9 mouse cellular contexts compared by ENCODE assay signal in the genomic region with DNA sequence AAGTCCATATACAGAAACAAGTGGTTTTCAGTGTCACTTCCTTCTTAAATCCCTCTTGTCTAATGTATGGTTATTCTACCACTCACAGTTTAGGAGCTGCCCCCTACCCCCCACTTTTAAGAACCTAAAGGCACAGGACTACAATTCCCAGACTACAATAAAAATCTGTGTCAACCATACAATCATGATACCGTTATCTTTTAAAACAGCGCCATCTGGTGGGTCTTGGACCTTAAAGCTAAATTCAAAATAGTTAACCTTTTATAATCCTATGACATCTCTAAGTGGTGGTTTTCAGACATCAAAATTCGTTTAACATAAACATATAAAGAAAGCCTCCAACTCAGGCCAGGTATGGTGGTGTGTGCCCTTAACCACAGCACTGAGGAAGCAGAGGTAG. TPM values are rescaled to one million over a fixed set of nuclear protein-coding genes. Genes with fewer than 3 reads are reported as not detected.
DNase-seq lines count a peak whose midpoint lies in the region; ATAC-seq and TF ChIP-seq lines count a peak whose summit lies in the region.
"Had no signal": no experiment of that assay in that cellular context is flagged by ENCODE, and none has a peak within 500 bp of the region (broad histone marks: within the 10 kb centered on the region; RNA-seq: fewer than 3 reads in every experiment).

No protein-coding gene starts in this region.

- 13% methylated on average over 3 of the region's 3 CpGs for WGBS in hindbrain, embryonic 11.5 days
- whole genome bisulfite sequencing in hindbrain, embryonic 12.5 days, result 20% methylated on average over 3 of the region's 3 CpGs
- WGBS in embryonic facial prominence, embryonic 11.5 days, result 11% methylated on average over 3 of the region's 3 CpGs

- no peak for ATAC-seq in hindbrain, embryonic 11.5 days (ENCODE audit: low FRiP score)
- ATAC-seq in hindbrain, embryonic 12.5 days (ENCODE audit: low FRiP score), result no peak
- no peak for ATAC-seq in embryonic facial prominence, embryonic 11.5 days (replicated peaks; ENCODE audit: insufficient number of reproducible peaks, low FRiP score, low TSS enrichment, low read depth)

- TF ChIP-seq RAD21 in CH12.LX (IDR thresholded peaks at IDR 0.05; ENCODE audit: low read depth, low read length), result peak; percentile 98

- no peak overlapping the region for H3K9ac ChIP-seq in hindbrain, embryonic 11.5 days (ENCODE audit: low read depth, low read length)
- H3K9ac ChIP-seq in hindbrain, embryonic 12.5 days, result no peak overlapping the region
- H3K9ac ChIP-seq in CH12.LX (ENCODE audit: insufficient read depth, low read depth), result no peak overlapping the region
- no peak overlapping the region for H3K9ac ChIP-seq in embryonic facial prominence, embryonic 11.5 days (replicated peaks; ENCODE audit: low read length)
- H3K9ac ChIP-seq: midbrain, embryonic 12.5 days had no signal

- H3K79me2 ChIP-seq in CH12.LX (replicated peaks; ENCODE audit: control insufficient read depth, extremely low read depth, insufficient read depth, poor library complexity, severe bottlenecking), result peaks cover 33% of the 10 kb centered on the region

- no peak for TF ChIP-seq POLR2A in CH12.LX (IDR thresholded peaks at IDR 0.05; ENCODE audit: low read depth, low read length)

- no peak overlapping the region for H3K27ac ChIP-seq in hindbrain, embryonic 11.5 days (ENCODE audit: low read depth, low read length)
- H3K27ac ChIP-seq in hindbrain, embryonic 12.5 days, result no peak overlapping the region
- no peak overlapping the region for H3K27ac ChIP-seq in CH12.LX (ENCODE audit: insufficient read depth, low read depth)
- no peak overlapping the region for H3K27ac ChIP-seq in embryonic facial prominence, embryonic 11.5 days (replicated peaks; ENCODE audit: low read depth, low read length)
- no peak overlapping the region for H3K27ac ChIP-seq in layer of hippocampus, adult 2 months
- H3K27ac ChIP-seq: midbrain, embryonic 12.5 days had no signal

- no peak for TF ChIP-seq EP300 in CH12.LX (IDR thresholded peaks at IDR 0.05; ENCODE audit: low read length)

- H3K4me3 ChIP-seq in hindbrain, embryonic 11.5 days (ENCODE audit: low read depth, low read length), result no peak overlapping the region
- no peak overlapping the region for H3K4me3 ChIP-seq in hindbrain, embryonic 12.5 days
- no peak overlapping the region for H3K4me3 ChIP-seq in CH12.LX (replicated peaks in 1 of 3; ENCODE audit: low read depth in 2 of 3, low read length in 2 of 3, poor library complexity in 1 of 3)
- H3K4me3 ChIP-seq in embryonic facial prominence, embryonic 11.5 days (ENCODE audit: low read depth, low read length), result no peak overlapping the region
- H3K4me3 ChIP-seq in layer of hippocampus, adult 2 months, result no peak overlapping the region
- H3K4me3 ChIP-seq: midbrain, embryonic 12.5 days had no signal

- H3K4me2 ChIP-seq in hindbrain, embryonic 11.5 days (replicated peaks; ENCODE audit: low read depth, low read length), result no peak overlapping the region
- no peak overlapping the region for H3K4me2 ChIP-seq in hindbrain, embryonic 12.5 days (replicated peaks)
- no peak overlapping the region for H3K4me2 ChIP-seq in CH12.LX (ENCODE audit: insufficient read depth, low read depth, poor library complexity, severe bottlenecking)
- no peak overlapping the region for H3K4me2 ChIP-seq in embryonic facial prominence, embryonic 11.5 days (ENCODE audit: low read depth, low read length)
- H3K4me2 ChIP-seq: midbrain, embryonic 12.5 days had no signal

- H3K9me3 ChIP-seq in hindbrain, embryonic 11.5 days (ENCODE audit: control insufficient read depth, low read length), result no peaks in the 10 kb centered on the region
- no peaks in the 10 kb centered on the region for H3K9me3 ChIP-seq in hindbrain, embryonic 12.5 days (replicated peaks)
- H3K9me3 ChIP-seq in CH12.LX (replicated peaks; ENCODE audit: low read length), result no peaks in the 10 kb centered on the region
- H3K9me3 ChIP-seq in embryonic facial prominence, embryonic 11.5 days (replicated peaks; ENCODE audit: control insufficient read depth, low read length), result no peaks in the 10 kb centered on the region
- H3K9me3 ChIP-seq: midbrain, embryonic 12.5 days had no signal

- DNase-seq in hindbrain, embryonic 11.5 days (ENCODE audit: low spot score), result peak; percentile 88
- peak; percentile 75 for DNase-seq in CH12.LX (ENCODE audit: extremely low read depth)
- DNase-seq in adrenal gland, postnatal 10 days, result peak; percentile 82
- DNase-seq in embryonic facial prominence, embryonic 11.5 days (ENCODE audit: low spot score), result peak; percentile 90
- peak; percentile 67 to 81 for DNase-seq in layer of hippocampus, adult 2 months (ENCODE audit: low spot score in 2 of 2)
- peak; percentile 70 for DNase-seq in mesoderm, embryonic 11.5 days (ENCODE audit: low read depth, low spot score)
- DNase-seq in urinary bladder, postnatal 36 days (ENCODE audit: low spot score in 2 of 2), result peak; percentile 36 to 49

- peak; percentile 76 to 95 for TF ChIP-seq CTCF in CH12.LX (conservative IDR thresholded peaks at IDR 0.05 in 1 of 2, IDR thresholded peaks at IDR 0.05 in 1 of 2; ENCODE audit: low read depth in 2 of 2, low read length in 2 of 2)
- TF ChIP-seq CTCF in layer of hippocampus, adult 2 months (conservative IDR thresholded peaks at IDR 0.05), result peak; percentile 86

- dilution Hi-C loops in CH12.LX (cut with MboI; ENCODE audit: extremely low pct_ligation_motif_present, extremely low pct_unique_long_range_greater_than_20kb, low sequenced_read_pairs), result no loop called here

- in situ Hi-C loops in CH12.LX (cut with MboI; ENCODE audit: low pct_ligation_motif_present, low pct_unique_long_range_greater_than_20kb, low sequenced_read_pairs), result loop anchor here (10.0 to 25.0 kb wide), 2 partner anchors 157 to 325 kb away; no protein-coding TSS in a partner anchor

- no peaks in the 10 kb centered on the region for H3K36me3 ChIP-seq in hindbrain, embryonic 11.5 days (ENCODE audit: control insufficient read depth, insufficient read depth, low read length)
- H3K36me3 ChIP-seq in hindbrain, embryonic 12.5 days, result peaks cover 14% of the 10 kb centered on the region
- H3K36me3 ChIP-seq in CH12.LX (replicated peaks in 1 of 2; ENCODE audit: control insufficient read depth in 1 of 2, insufficient read depth in 1 of 2, low read length in 1 of 2), result peaks cover 24 to 58% of the 10 kb centered on the region in 2 experiments
- H3K36me3 ChIP-seq in embryonic facial prominence, embryonic 11.5 days (replicated peaks; ENCODE audit: control insufficient read depth, insufficient read depth, low read depth, low read length), result no peaks in the 10 kb centered on the region; the same call in 1 of the 2 replicates

- H3K27me3 ChIP-seq in hindbrain, embryonic 11.5 days (ENCODE audit: control insufficient read depth, insufficient read depth, low read length), result no peaks in the 10 kb centered on the region
- H3K27me3 ChIP-seq in hindbrain, embryonic 12.5 days, result no peaks in the 10 kb centered on the region
- no peaks in the 10 kb centered on the region for H3K27me3 ChIP-seq in CH12.LX (replicated peaks)
- no peaks in the 10 kb centered on the region for H3K27me3 ChIP-seq in embryonic facial prominence, embryonic 11.5 days (ENCODE audit: control insufficient read depth, insufficient read depth, low read length)
- H3K27me3 ChIP-seq: midbrain, embryonic 12.5 days had no signal

- no peaks in the 10 kb centered on the region for H3K4me1 ChIP-seq in hindbrain, embryonic 11.5 days (replicated peaks; ENCODE audit: control insufficient read depth, insufficient read depth, low read length)
- H3K4me1 ChIP-seq in hindbrain, embryonic 12.5 days, result peaks cover 16% of the 10 kb centered on the region
- H3K4me1 ChIP-seq in CH12.LX (ENCODE audit: control insufficient read depth in 1 of 2, insufficient read depth in 2 of 2), result peaks cover 3 to 21% of the 10 kb centered on the region in 2 experiments
- no peaks in the 10 kb centered on the region for H3K4me1 ChIP-seq in embryonic facial prominence, embryonic 11.5 days (ENCODE audit: control insufficient read depth, insufficient read depth, low read length)

RNA-seq across cellular contexts. Expression of gene Gid4, which starts 4.8 kb away (rescaled TPM):
- polyA plus RNA-seq in hindbrain, embryonic 11.5 days (2014; fragmentation: Nextera tagmentation; extraction: Ambion mirVana), result 26.0 and 28.7 TPM in 2 replicates
- 28.1 and 30.1 TPM in 2 replicates for polyA plus RNA-seq in hindbrain, embryonic 12.5 days (2016; fragmentation: Nextera tagmentation; extraction: Ambion mirVana)
- total RNA-seq in CH12.LX (2012; rRNA removed) (18.9 and 23.4 TPM in 2 replicates), CH12.LX (2014; rRNA removed) (17.0 and 17.3 TPM in 2 replicates)
- polyA plus RNA-seq in CH12.LX (2012; ENCODE audit: insufficient read length, low read depth), result 14.9 and 17.0 TPM in 2 replicates
- 10 to 100 TPM; 48.8 TPM for total RNA-seq in adrenal gland, postnatal 10 days (2021)
- polyA plus RNA-seq in embryonic facial prominence, embryonic 11.5 days (2014; fragmentation: Nextera tagmentation; extraction: Ambion mirVana), result 26.5 and 27.3 TPM in 2 replicates
- total RNA-seq in layer of hippocampus, adult 2 months (2021), result 10 to 100 TPM; 48.8 to 51.1 TPM

RNA-seq across cellular contexts. Expression of gene Atpaf2, which starts 6.1 kb away (rescaled TPM):
- polyA plus RNA-seq in hindbrain, embryonic 11.5 days (2014; fragmentation: Nextera tagmentation; extraction: Ambion mirVana), result 38.0 and 38.1 TPM in 2 replicates
- polyA plus RNA-seq in hindbrain, embryonic 12.5 days (2016; fragmentation: Nextera tagmentation; extraction: Ambion mirVana), result 37.4 and 38.0 TPM in 2 replicates
- total RNA-seq in CH12.LX (2012; rRNA removed) (47.8 and 62.4 TPM in 2 replicates), CH12.LX (2014; rRNA removed) (72.6 and 79.2 TPM in 2 replicates)
- polyA plus RNA-seq in CH12.LX (2012; ENCODE audit: insufficient read length, low read depth), result 56.9 and 78.6 TPM in 2 replicates
- 100 to 1,000 TPM; 128 to 156 TPM for total RNA-seq in adrenal gland, postnatal 10 days (2021)
- polyA plus RNA-seq in embryonic facial prominence, embryonic 11.5 days (2014; fragmentation: Nextera tagmentation; extraction: Ambion mirVana), result 47.9 and 53.1 TPM in 2 replicates
- total RNA-seq in layer of hippocampus, adult 2 months (2021), result 10 to 100 TPM; 27.3 to 32.7 TPM

RNA-seq across cellular contexts. Expression of gene Drg2, which starts 42.2 kb away (rescaled TPM):
- polyA plus RNA-seq in hindbrain, embryonic 11.5 days (2014; fragmentation: Nextera tagmentation; extraction: Ambion mirVana), result 113 and 118 TPM in 2 replicates
- polyA plus RNA-seq in hindbrain, embryonic 12.5 days (2016; fragmentation: Nextera tagmentation; extraction: Ambion mirVana), result 94.4 and 96.7 TPM in 2 replicates
- total RNA-seq in CH12.LX (2012; rRNA removed) (135 and 152 TPM in 2 replicates), CH12.LX (2014; rRNA removed) (105 and 115 TPM in 2 replicates)
- polyA plus RNA-seq in CH12.LX (2012; ENCODE audit: insufficient read length, low read depth), result 151 and 155 TPM in 2 replicates
- 10 to 100 TPM; 61.6 to 69.0 TPM for total RNA-seq in adrenal gland, postnatal 10 days (2021)
- polyA plus RNA-seq in embryonic facial prominence, embryonic 11.5 days (2014; fragmentation: Nextera tagmentation; extraction: Ambion mirVana), result 124 and 136 TPM in 2 replicates
- 10 to 100 TPM; 77.1 to 79.4 TPM for total RNA-seq in layer of hippocampus, adult 2 months (2021)

RNA-seq across cellular contexts. Expression of gene Myo15, which starts 57.0 kb away (rescaled TPM):
- polyA plus RNA-seq in hindbrain, embryonic 11.5 days (2014; fragmentation: Nextera tagmentation; extraction: Ambion mirVana), result 0.07 and 0.15 TPM in 2 replicates
- 0.30 TPM in 2 replicates for polyA plus RNA-seq in hindbrain, embryonic 12.5 days (2016; fragmentation: Nextera tagmentation; extraction: Ambion mirVana)
- total RNA-seq in CH12.LX (2012; rRNA removed) (0.04 and 0.08 TPM in 2 replicates), CH12.LX (2014; rRNA removed) (0.01 TPM in 1 of 2 replicates, not detected in the other)
- 0.10 and 0.13 TPM in 2 replicates for polyA plus RNA-seq in CH12.LX (2012; ENCODE audit: insufficient read length, low read depth)
- total RNA-seq in adrenal gland, postnatal 10 days (2021), result under 1 TPM; 0.30 to 0.51 TPM
- polyA plus RNA-seq in embryonic facial prominence, embryonic 11.5 days (2014; fragmentation: Nextera tagmentation; extraction: Ambion mirVana), result 0.24 and 0.25 TPM in 2 replicates
- total RNA-seq in layer of hippocampus, adult 2 months (2021), result under 1 TPM; 0.10 TPM

RNA-seq across cellular contexts. Expression of gene Drc3, which starts 59.0 kb away (rescaled TPM):
- polyA plus RNA-seq in hindbrain, embryonic 11.5 days (2014; fragmentation: Nextera tagmentation; extraction: Ambion mirVana), result 6.6 and 7.0 TPM in 2 replicates
- 5.0 and 6.7 TPM in 2 replicates for polyA plus RNA-seq in hindbrain, embryonic 12.5 days (2016; fragmentation: Nextera tagmentation; extraction: Ambion mirVana)
- total RNA-seq in CH12.LX (2012; rRNA removed), result 2.2 and 3.9 TPM in 2 replicates
- 1.7 and 1.9 TPM in 2 replicates for total RNA-seq in CH12.LX (2014; rRNA removed)
- polyA plus RNA-seq in CH12.LX (2012; ENCODE audit: insufficient read length, low read depth), result 0.93 and 1.4 TPM in 2 replicates
- total RNA-seq in adrenal gland, postnatal 10 days (2021), result 1 to 10 TPM; 1.1 to 1.5 TPM
- polyA plus RNA-seq in embryonic facial prominence, embryonic 11.5 days (2014; fragmentation: Nextera tagmentation; extraction: Ambion mirVana), result 1.3 and 2.2 TPM in 2 replicates
- 1 to 10 TPM; 6.4 to 8.0 TPM for total RNA-seq in layer of hippocampus, adult 2 months (2021)
